Mouse (Mus musculus): ENCODE data around the gene Syngr2.
A peak's percentile ranks its signal among the peaks of the same experiment; 100 is the strongest.
"Not testable (repeated sequence)": the region's sequence is repeated elsewhere in the genome, so short reads cannot be mapped to it uniquely, and the experiment has no call there.

The Syngr2 gene

GRCm38 (mm10) chr11:117832086-117832969, 22.9 kb downstream of the Syngr2 start:
- peak; percentile 79 to 80 for DNase-seq (ENCODE audit: low spot score in 2 of 2)

- not testable (repeated sequence) for DNase-seq (ENCODE audit: low spot score in 2 of 2)
These were observed 24.0 kb downstream of the Syngr2 start for GRCm38 (mm10) chr11:117833509-117833908.

DNA sequence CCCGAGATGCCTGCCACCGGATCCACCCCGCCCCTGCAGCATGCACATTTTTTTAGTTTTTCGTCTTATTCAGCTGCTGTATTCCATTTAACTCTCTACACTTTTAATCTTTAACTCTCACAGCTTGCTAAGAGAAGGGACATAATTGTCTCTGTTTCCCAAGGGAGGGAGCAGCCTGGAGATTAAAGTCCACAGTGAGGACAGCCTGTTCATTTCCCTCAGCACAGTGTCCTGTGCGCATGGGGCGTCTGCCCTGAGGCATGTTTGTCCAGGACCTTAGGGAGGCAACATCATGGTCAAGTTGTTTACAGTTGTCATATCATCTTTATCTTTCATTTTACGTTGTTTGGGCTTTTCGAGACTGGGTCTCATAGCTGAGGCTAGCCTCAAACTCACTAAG, 24.6 kb downstream of the Syngr2 start:
- DNase-seq (ENCODE audit: low spot score in 2 of 2), result no peak

DNA sequence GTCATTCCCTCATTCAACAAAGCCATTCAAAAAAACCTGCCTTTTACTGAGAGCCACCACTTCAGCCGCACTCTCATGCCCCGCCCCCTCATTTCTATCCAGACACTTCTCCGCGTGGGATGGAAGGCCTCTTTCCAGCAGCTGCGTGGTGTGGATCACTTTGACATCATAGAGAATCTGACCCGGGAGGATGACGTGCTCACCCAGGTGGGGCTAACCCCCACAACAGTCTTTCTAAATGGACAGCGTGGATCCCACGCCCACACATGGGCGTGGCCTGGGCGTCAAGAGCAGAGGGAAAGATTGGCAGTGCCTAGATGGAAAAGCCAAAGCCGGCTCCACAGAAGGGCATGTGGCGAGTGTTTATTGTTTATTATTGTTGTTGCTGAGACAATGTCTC, 26.8 kb downstream of the Syngr2 start:
- DNase-seq (ENCODE audit: low spot score in 2 of 2), result peak; percentile 59 to 70

DNA sequence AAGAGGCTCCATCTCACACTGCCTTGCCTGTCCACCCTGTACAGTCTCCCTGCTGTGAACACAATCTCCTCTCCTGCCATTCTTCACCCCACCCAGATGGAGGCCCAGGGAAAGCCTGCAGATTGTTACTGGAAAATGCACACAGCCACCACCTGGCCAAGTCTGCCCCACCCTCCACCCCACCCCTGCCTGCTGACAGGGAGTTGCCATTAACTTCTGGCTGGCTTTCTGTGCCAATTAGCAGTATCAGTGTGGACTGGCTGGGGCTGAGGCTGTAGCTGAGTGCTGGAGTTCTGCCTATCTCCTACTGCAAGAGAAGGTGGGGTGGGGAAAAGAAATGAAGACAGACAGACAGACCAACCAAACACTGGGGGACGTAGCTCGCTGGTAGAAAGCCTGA, 29.1 kb downstream of the Syngr2 start:
- DNase-seq (ENCODE audit: low spot score in 2 of 2), result no peak

DNA sequence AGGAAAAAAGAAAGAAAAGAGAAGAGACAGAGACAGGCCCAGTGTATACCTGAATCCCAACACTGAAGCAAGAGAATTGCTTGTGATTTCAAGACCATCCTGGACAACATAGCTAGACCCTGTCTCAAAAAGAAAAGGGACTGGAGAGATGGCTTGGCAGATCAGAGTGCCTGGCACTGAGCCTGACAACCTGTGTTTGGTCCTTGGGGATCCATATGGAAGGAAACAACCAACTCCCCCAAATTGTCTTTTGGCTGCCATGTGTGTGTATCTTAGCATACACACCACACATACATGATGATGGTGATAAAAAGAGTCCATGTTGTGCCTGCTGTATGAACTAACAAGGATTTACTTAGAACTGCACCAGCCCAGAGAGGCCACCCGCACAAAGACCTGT, 29.6 kb downstream of the Syngr2 start:
- DNase-seq (ENCODE audit: low spot score in 2 of 2), result no peak

GRCm38 (mm10) chr11:117840910-117841309, 31.4 kb downstream of the Syngr2 start:
- no peak for DNase-seq (ENCODE audit: low spot score in 2 of 2)

GRCm38 (mm10) chr11:117843434-117843833, 34.0 kb downstream of the Syngr2 start:
- DNase-seq (ENCODE audit: low spot score in 2 of 2), result no peak

GRCm38 (mm10) chr11:117844997-117845396, 35.5 kb downstream of the Syngr2 start:
- DNase-seq (ENCODE audit: low spot score in 2 of 2), result no peak

DNA sequence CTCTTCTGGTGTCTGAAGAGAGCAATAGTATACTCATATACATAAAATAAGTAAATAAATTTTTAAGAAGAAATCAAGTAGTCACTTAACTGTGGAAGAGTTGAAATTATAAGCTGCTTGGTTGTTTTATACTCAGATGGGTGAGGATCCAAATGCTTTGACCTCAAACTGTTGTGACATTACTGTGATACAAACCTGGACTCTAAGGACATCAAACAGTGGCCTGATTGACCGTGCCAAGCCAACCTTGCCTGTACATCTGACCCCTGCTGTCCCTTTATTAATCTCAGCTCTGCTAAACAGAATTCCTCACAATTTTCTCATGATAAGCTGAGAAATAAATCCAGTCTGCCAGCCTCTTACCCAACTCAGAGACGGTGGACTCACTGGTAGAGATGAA, 36.2 kb downstream of the Syngr2 start:
- DNase-seq (ENCODE audit: low spot score in 2 of 2), result no peak

GRCm38 (mm10) chr11:117846640-117847039, 37.2 kb downstream of the Syngr2 start:
- no peak for DNase-seq (ENCODE audit: low spot score in 2 of 2)

DNA sequence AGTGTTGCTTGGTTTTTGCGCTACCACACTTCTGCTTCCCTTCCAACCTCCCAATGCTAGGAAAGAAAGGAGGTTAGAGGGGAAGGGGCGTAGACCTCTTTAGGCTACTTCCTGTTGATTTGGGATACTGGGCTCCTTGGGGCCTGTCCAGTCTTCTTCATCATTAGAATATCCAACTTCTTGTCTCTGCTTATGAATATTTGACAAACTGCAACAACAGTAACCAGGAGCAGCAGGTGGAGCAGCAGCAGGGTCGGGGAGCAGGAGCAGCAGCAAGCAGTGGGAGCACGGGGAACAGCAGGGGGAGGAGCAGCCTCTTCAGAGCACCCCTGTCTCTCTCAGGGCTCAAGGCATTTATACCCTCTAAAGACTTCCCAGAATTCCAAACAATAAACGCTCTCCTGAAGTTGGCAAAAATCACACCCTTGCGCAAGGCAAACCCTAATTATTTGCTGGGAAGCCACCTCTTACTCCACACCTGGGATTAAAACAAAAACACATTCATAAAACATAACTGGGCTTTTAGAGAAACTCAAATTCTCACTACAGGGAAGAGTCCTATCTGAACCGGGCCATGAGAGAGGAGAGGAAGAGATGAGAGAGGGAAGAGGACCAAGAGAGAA, 38.2 kb downstream of the Syngr2 start:
- DNase-seq (ENCODE audit: low spot score in 2 of 2), result no peak

- peak; percentile 53 to 78 for DNase-seq (ENCODE audit: low spot score in 2 of 2)
These were observed 39.0 kb downstream of the Syngr2 start for GRCm38 (mm10) chr11:117848271-117848984.

DNA sequence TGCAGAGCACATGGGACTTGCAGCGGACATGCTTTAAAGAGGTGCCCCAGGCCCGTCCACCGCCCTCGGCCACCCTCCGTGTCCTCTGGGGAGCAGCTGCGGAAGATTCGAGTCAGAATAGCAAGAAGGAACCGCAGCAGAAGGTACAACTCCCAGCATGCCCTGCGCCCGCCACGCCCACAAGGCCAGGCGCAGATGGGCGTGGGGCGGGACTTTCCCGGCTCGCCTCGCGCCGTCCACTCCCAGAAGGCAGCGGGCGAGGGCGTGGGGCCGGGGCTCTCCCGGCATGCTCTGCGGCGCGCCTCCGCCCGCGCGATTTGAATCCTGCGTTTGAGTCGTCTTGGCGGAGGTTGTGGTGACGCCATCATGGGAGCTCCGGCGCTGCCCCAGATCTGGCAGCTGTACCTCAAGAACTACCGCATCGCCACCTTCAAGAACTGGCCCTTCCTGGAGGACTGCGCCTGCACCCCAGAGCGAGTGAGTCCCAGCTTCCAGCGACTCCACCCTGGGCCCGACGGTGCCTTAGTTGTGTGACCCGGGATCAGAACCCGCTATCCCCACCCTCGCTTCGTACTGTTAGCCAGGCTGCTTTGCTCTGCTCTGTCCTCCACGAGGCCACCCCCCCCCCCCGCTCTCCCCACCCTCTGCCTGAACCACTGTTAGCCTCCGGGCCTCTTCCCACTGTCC, 39.7 kb downstream of the Syngr2 start, which contains the start of gene Birc5:
TSS of gene Birc5 (plus strand) at position 267 of the 687 bp plus-strand sequence.
- DNase-seq (ENCODE audit: low spot score in 2 of 2), result peak; percentile 97

DNA sequence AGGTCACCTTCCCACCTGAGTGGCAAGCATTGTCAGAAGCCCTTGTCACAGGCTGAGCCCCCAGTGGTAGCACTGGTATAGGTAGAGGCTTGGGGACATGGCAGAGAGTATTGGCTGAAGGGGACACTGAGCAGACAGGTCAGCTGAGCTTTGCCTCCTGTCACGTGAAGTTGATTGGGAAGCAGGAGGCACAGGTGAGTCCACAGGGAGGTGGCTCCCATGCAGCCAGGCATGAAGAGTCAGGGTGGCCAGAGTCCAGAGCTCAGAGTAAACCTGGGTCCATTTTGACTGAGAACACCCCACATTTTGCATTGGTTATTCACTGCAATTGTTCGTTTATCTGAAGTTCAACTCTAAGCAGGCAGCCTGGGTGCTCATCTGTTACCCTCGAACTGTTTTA, 43.4 kb downstream of the Syngr2 start:
- DNase-seq (ENCODE audit: low spot score in 2 of 2), result no peak

GRCm38 (mm10) chr11:117854241-117854640, 44.8 kb downstream of the Syngr2 start:
- no peak for DNase-seq (ENCODE audit: low spot score in 2 of 2)

GRCm38 (mm10) chr11:117855360-117855759, 45.9 kb downstream of the Syngr2 start:
- DNase-seq (ENCODE audit: low spot score in 2 of 2), result no peak

DNA sequence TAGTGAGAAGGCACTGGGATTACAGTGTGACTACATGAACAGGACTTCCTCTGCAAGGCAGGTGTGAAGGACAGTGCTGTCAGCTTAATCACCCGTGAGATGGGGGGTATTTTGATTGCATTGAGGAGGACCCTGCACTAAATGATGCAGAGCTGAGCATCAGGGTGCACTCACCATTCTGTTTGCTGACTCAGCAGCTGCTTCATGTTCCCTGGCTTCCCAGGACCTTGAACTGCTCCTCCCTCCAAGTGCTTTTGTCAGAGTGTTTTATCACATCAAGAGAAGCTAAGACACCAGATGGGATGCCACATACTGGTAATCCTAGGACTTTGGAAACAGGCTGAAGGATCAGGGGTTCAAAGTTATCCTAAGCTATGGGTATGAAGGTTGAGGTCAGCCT, 46.5 kb downstream of the Syngr2 start:
- no peak for DNase-seq (ENCODE audit: low spot score in 2 of 2)

DNA sequence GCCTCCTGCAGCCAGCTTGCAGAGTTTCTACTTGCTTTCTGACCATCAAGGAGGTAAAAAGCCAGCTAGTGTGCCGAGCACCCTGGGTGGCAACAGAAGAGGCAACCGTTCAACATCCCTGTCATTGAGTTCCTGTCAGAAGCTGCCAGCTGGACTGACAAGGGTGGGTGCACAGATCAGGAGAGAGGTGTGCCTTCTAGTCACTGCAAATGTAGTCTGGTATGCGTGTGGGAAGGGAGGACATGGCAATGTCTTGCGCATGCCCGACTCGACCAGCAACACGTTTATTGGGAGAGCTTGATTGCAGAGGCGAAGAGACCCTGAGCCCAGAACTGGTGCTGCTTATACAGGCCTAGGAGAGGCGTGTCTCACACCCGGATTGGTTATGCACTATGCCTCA, 48.0 kb downstream of the Syngr2 start:
- DNase-seq (ENCODE audit: low spot score in 2 of 2), result no peak

- DNase-seq (ENCODE audit: low spot score in 2 of 2), result no peak
These were observed 48.9 kb downstream of the Syngr2 start for GRCm38 (mm10) chr11:117858392-117858791.

DNA sequence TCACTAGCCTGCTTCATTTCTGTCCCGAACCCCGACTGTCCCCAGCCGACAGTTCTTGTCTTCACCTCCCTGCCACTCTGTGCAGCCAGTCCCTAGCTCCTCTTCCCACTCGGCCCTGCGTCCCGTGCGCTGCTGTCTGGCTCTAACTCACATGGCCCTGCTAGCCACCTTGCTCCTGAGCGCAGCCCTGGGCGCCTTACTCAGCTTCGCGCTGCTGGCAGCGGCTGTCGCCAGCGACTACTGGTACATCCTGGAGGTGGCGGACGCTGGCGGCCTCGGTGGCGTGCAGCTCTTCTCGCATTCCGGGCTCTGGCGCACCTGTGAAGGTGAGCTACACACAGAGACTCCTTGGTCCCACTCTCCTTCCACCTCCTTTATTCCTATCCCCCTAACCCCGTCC, 51.1 kb downstream of the Syngr2 start, which contains the start of gene Tmem235:
TSS of gene Tmem235 (plus strand) at position 152 of the 400 bp plus-strand sequence.
- DNase-seq (ENCODE audit: low spot score in 2 of 2), result no peak
